Mouse (Mus musculus) kidney, embryonic 14.5 days (tissue): Measurements from ENCODE around the gene Ccdc187. TPM values are rescaled to one million over a fixed set of nuclear protein-coding genes. Genes with fewer than 3 reads are reported as not detected.

Source experiments
- ATAC-seq: fragments of 200-750 bp; cut with Nextera tagmentation; 2 replicates; pipeline ENCODE4 v1.8.0; 2017; ENCODE audit warnings: moderate number of reproducible peaks, mild to moderate bottlenecking, moderate TSS enrichment, moderate library complexity; ENCODE audit not compliant: low FRiP score, low TSS enrichment
- H3K27ac ChIP-seq: fragments of 300-500 bp; sonication (generic); 2 replicates; pipeline ENCODE4 v1.5.1; 2014; ENCODE audit warnings: low read depth, mild to moderate bottlenecking, low read length, moderate library complexity, mixed read lengths
- H3K27me3 ChIP-seq: fragments of 300-500 bp; sonication (generic); 2 replicates; pipeline ENCODE4 v1.6.1; 2014; ENCODE audit warnings: mild to moderate bottlenecking, low read length; ENCODE audit not compliant: control insufficient read depth, insufficient read depth
- H3K36me3 ChIP-seq: fragments of 300-500 bp; sonication (generic); 2 replicates; pipeline ENCODE4 v1.6.1; 2014; ENCODE audit warnings: low read length, mixed read lengths; ENCODE audit not compliant: control insufficient read depth, insufficient read depth
- H3K4me1 ChIP-seq: fragments of 300-500 bp; sonication (generic); 2 replicates; pipeline ENCODE4 v1.6.1; 2014; ENCODE audit warnings: low read length, mixed read lengths; ENCODE audit not compliant: control insufficient read depth, insufficient read depth
- H3K4me2 ChIP-seq: fragments of 300-500 bp; sonication (generic); replicated peaks from 2 replicates; pipeline ENCODE4 v1.6.1; 2014; ENCODE audit warnings: low read depth, mild to moderate bottlenecking, low read length
- H3K4me3 ChIP-seq: fragments of 300-500 bp; sonication (generic); 2 replicates; pipeline ENCODE4 v1.5.1; 2014; ENCODE audit warnings: mild to moderate bottlenecking, low read length
- H3K9ac ChIP-seq: fragments of 300-500 bp; sonication (generic); 2 replicates; pipeline ENCODE4 v1.6.1; 2014; ENCODE audit warnings: low read depth, mild to moderate bottlenecking, low read length, moderate library complexity
- H3K9me3 ChIP-seq: fragments of 300-500 bp; sonication (generic); 2 replicates; pipeline ENCODE4 v1.6.1; 2016; ENCODE audit warnings: low read length; ENCODE audit not compliant: control insufficient read depth
- WGBS: fragments of 180-500 bp; shearing (Covaris S2); extraction: QIAGEN DNeasy Blood & Tissue Kit; methylation state at CpG from one replicate; pipeline ENCODE4 v1.1.7; 2014; 5-methylcytosine and 5-hydroxymethylcytosine counted together
- polyA plus RNA-seq: library from polyadenylated mRNA; unstranded; fragments of >200 nt; fragmentation: Nextera tagmentation; extraction: Ambion mirVana; gene quantifications from 2 replicates; pipeline ENCODE4 v1.2.1, GENCODE M21; 2014

Gene Ccdc187
- polyA plus RNA-seq, 1 experiment from 2014 or later = not detected

- no peak for ATAC-seq
- Histone ChIP-seq H3K4me3 (no peak overlapping the region), H3K9ac (no peak overlapping the region), H3K36me3 (peaks cover 11% of the 10 kb centered on the region; the same call in 1 of the 2 replicates), H3K27me3 (no peaks in the 10 kb centered on the region), H3K4me2 (no peak overlapping the region), H3K9me3 (no peaks in the 10 kb centered on the region), H3K4me1 (peaks cover 31% of the 10 kb centered on the region), H3K27ac (no peak overlapping the region)
- WGBS = 86% methylated on average over 3 of the region's 3 CpGs
Observed at GRCm38 (mm10) chr2:26317991-26318672, 23.8 kb upstream of the Ccdc187 start.

- no peak overlapping the region for H3K27ac ChIP-seq
Observed at GRCm38 (mm10) chr2:26317371-26317770, 23.0 kb upstream of the Ccdc187 start.

GRCm38 (mm10) chr2:26316576-26317246, 22.4 kb upstream of the Ccdc187 start:
- Histone ChIP-seq H3K36me3 (no peaks in the 10 kb centered on the region), H3K27ac (peak overlapping the region; percentile 98; the same call in 1 of the 2 replicates), H3K9ac (peak overlapping the region; percentile 96; the same call in 1 of the 2 replicates), H3K9me3 (no peaks in the 10 kb centered on the region), H3K4me1 (peaks cover 31% of the 10 kb centered on the region), H3K27me3 (no peaks in the 10 kb centered on the region), H3K4me3 (peak overlapping the region; percentile 92), H3K4me2 (peak overlapping the region; percentile 93)
- WGBS = 57% methylated on average over 9 of the region's 9 CpGs
- ATAC-seq = no peak

More at GRCm38 (mm10) chr2:26317371-26317770, 23.0 kb upstream of the Ccdc187 start:
- H3K36me3 ChIP-seq = peaks cover 3% of the 10 kb centered on the region; the same call in 1 of the 2 replicates
- ATAC-seq = no peak
- peak overlapping the region; percentile 93 for H3K4me2 ChIP-seq
- H3K4me1 ChIP-seq = peaks cover 31% of the 10 kb centered on the region
- H3K9me3 ChIP-seq = no peaks in the 10 kb centered on the region
- H3K9ac ChIP-seq = peak overlapping the region; percentile 96; the same call in 1 of the 2 replicates
- peak overlapping the region; percentile 92 for H3K4me3 ChIP-seq
- H3K27me3 ChIP-seq = no peaks in the 10 kb centered on the region
- 67% methylated on average over 3 of the region's 3 CpGs for WGBS

GRCm38 (mm10) chr2:26315925-26316311, 21.6 kb upstream of the Ccdc187 start:
- peak overlapping the region; percentile 96 for H3K9ac ChIP-seq
- peak overlapping the region; percentile 93 for H3K4me2 ChIP-seq
- peaks cover 31% of the 10 kb centered on the region for H3K4me1 ChIP-seq
- H3K4me3 ChIP-seq = peak overlapping the region; percentile 92
- H3K9me3 ChIP-seq = no peaks in the 10 kb centered on the region
- ATAC-seq = peak; percentile 26
- no peaks in the 10 kb centered on the region for H3K27me3 ChIP-seq
- H3K36me3 ChIP-seq = no peaks in the 10 kb centered on the region
- under 1% methylated on average over 11 of the region's 11 CpGs for WGBS
- H3K27ac ChIP-seq = peak overlapping the region; percentile 98

GRCm38 (mm10) chr2:26315072-26315924, 20.9 kb upstream of the Ccdc187 start, which contains the start of gene Gpsm1:
Gpsm1 (plus strand) TSS chr2:26315515.
- Histone ChIP-seq H3K27ac (peak within 1 kb of the TSS; percentile 98), H3K9me3 (no peaks in the 10 kb centered on the region), H3K9ac (peak within 1 kb of the TSS; percentile 96), H3K27me3 (no peaks in the 10 kb centered on the region), H3K36me3 (no peaks in the 10 kb centered on the region), H3K4me2 (peak within 1 kb of the TSS; percentile 93), H3K4me1 (peaks cover 31% of the 10 kb centered on the region), H3K4me3 (peak within 1 kb of the TSS; percentile 92)
- ATAC-seq = peak; percentile 89
- WGBS = under 1% methylated on average over 41 of the region's 66 CpGs

- Histone ChIP-seq H3K9me3 (no peaks in the 10 kb centered on the region), H3K4me1 (peaks cover 31% of the 10 kb centered on the region), H3K36me3 (no peaks in the 10 kb centered on the region), H3K4me3 (peak overlapping the region; percentile 92; the same call in 1 of the 2 replicates), H3K4me2 (peak overlapping the region; percentile 93), H3K27me3 (no peaks in the 10 kb centered on the region), H3K27ac (peak overlapping the region; percentile 98), H3K9ac (no peak overlapping the region; the same call in 1 of the 2 replicates)
- ATAC-seq = peak; percentile 33
- WGBS = 29% methylated on average over 13 of the region's 13 CpGs
Observed at GRCm38 (mm10) chr2:26314281-26315071, 20.1 kb upstream of the Ccdc187 start.

- no peaks in the 10 kb centered on the region for H3K27me3 ChIP-seq
- no peak overlapping the region for H3K9ac ChIP-seq
- 84% methylated on average over 1 of the region's 1 CpGs for WGBS
- no peak overlapping the region for H3K4me2 ChIP-seq
- H3K4me1 ChIP-seq = peaks cover 31% of the 10 kb centered on the region
- no peak overlapping the region for H3K4me3 ChIP-seq
- H3K9me3 ChIP-seq = no peaks in the 10 kb centered on the region
- no peaks in the 10 kb centered on the region for H3K36me3 ChIP-seq
- H3K27ac ChIP-seq = peak overlapping the region; percentile 42; the same call in 1 of the 2 replicates
- no peak for ATAC-seq
Observed at GRCm38 (mm10) chr2:26313394-26313793, 19.0 kb upstream of the Ccdc187 start.

- Histone ChIP-seq H3K9ac (no peak overlapping the region), H3K4me3 (no peak overlapping the region), H3K27me3 (no peaks in the 10 kb centered on the region), H3K27ac (no peak overlapping the region), H3K9me3 (no peaks in the 10 kb centered on the region), H3K36me3 (no peaks in the 10 kb centered on the region), H3K4me2 (no peak overlapping the region), H3K4me1 (peaks cover 30% of the 10 kb centered on the region)
- WGBS = 58% methylated on average over 2 of the region's 2 CpGs
- ATAC-seq = no peak
Observed at GRCm38 (mm10) chr2:26312812-26313211, 18.5 kb upstream of the Ccdc187 start.
